Mouse (Mus musculus) embryonic stem cell, embryonic (primary cell): ENCODE results near the gene Cdk5r1.

ENCODE experiments used
- CTCF ChIA-PET, 4 experiments: fragments of 300-600 bp in 2 of 4; fragments of 350-600 bp in 2 of 4; sonication (Branson Sonifier 250); formaldehyde crosslinking; loops; one replicate each; lab custom pipeline; 2022; ENCODE audit warnings: inconsistent platforms in 2 of 4; lab: Charles Lee
- POLR2A ChIA-PET, 4 experiments: fragments of 300-600 bp in 2 of 4; fragments of 350-600 bp in 2 of 4; sonication (Branson Sonifier 250); formaldehyde crosslinking; loops; one replicate each; lab custom pipeline; 2022; ENCODE audit warnings: antibody characterized with exemption in 4 of 4, inconsistent platforms in 1 of 4; lab: Charles Lee

Gene Cdk5r1

DNA sequence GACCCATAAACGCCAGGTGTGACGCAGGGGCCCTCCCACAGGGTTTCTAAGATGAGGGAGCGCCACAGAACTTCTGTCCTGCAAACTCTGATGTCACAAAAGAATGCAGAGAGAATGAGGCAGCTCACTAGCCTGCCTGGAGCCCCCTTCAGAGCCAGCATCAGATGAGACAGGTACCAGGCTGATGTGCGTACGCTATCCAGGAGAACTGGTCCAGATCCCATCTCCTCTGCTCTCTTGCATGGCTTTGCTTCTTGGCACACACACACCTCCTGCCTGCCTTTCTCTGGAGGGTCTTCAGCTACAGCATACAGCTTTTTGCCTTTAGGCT is 32.3 kb downstream of the Cdk5r1 start:
- CTCF ChIA-PET, result no interaction called here
- POLR2A ChIA-PET, result interaction anchor here in 2 of 4 experiments (1.2 to 1.7 kb wide), 2 partner anchors 19 to 34 kb away, joined by 5 read pairs; no protein-coding TSS in a partner anchor

DNA sequence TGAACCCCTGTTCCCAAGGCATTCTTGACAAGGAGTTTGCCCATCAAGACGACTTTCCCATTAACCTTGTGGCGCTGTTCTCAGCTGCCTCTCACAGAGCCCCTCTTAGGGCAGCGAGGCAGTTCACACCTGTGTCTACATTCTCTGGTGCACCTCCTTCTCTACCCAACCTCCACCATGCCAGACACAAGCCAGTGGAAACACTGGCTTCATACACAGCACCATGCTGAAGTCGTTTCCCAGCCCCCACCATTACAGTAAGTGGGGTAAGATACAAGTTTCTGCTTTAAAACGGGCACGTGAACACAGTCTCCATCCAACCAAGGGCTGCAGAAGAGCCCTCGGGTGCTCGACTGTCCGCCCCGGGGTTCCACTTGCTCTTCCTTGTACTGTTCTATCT is 33.3 kb downstream of the Cdk5r1 start:
- POLR2A ChIA-PET, result interaction anchor here in 2 of 4 experiments (0.6 to 1.7 kb wide), 3 partner anchors 35 to 1171 kb away, joined by 5 to 8 read pairs (median 6); no protein-coding TSS in a partner anchor
- CTCF ChIA-PET, result interaction anchor here in 1 of 4 experiments (0.7 kb wide), 1 partner anchor 197 kb away, joined by 6 read pairs; no protein-coding TSS in a partner anchor

DNA sequence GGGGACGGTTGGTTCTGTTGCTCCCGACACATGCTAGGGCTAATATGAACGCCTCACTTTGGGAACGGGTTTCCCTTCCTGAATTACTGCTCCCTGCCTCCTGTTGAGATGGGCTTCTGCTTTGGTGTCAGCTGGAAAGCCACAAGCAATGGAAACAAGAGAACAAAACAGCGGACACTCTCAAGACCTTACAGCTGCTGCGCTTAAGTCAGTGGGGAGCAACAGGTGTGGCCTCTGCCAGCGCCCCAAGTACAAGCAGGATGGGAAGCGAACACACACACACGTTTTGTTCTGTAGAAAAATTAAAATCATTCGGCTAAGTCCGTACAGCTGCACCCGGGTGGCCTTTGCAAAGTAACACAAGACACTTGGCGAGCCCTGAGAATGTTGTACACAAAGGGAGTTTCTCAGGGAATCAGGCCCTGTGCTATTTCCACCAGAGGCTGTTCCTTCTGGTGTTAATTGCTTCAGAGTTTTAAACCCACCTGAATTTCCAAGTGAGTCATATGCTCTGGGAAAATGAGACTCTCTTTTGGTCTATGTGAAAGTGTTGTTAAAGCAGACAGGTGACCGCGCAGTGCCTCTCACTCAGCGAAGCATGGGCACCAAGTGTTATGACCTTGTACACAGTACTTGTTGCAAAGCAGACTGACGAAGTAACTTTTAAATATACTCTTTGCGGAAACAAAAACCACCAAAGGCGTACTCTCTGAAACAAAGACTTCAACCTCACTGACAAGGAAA is 35.7 kb downstream of the Cdk5r1 start:
- CTCF ChIA-PET, result no interaction called here
- POLR2A ChIA-PET, result interaction anchor here in 1 of 4 experiments (0.5 kb wide), 1 partner anchor 11 kb away, joined by 4 read pairs; no protein-coding TSS in a partner anchor

DNA sequence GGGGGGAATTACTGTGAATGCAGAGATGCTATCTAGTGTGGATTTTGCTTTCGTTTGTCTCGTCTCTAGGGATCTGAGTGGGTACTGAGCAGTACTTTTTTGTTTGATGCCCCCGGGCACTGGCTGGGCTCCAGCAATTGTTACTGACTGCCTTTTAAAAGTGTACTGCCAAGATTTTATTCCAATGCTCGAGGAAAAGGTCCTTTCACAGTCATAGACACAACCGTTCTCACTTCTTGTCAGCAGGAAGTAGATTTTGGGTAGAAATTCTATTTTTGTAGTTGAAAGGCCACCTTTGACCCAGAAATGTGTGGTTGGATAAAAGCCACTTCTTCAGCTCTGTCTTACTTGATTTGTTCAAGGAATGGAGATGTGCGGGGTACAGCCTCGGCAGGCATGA is 37.0 kb downstream of the Cdk5r1 start:
- POLR2A ChIA-PET, result no interaction called here
- CTCF ChIA-PET, result no interaction called here

DNA sequence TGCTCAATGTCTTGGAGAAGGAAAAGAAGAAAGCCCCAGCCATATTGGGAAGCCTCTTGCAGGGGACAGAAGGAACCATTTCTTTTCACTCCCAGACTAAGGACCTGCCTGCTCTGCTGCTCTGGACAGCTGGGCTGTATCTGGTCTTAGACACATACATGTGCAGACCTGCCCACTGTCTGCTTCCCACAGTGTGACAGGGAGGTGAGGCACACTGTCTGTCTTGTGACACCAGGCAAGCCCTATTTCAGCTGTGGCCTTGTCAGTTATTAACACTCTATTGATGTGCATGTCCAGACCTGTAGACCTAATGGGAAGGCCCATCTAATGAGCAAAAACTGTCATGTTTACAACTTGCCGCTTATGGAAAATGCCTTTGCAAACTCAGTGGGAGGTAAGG is 38.5 kb downstream of the Cdk5r1 start:
- ChIA-PET CTCF (interaction anchor here in 2 of 4 experiments (0.5 kb wide), 2 partner anchors 110 to 508 kb away, joined by 3 to 4 read pairs; no protein-coding TSS in a partner anchor), POLR2A (interaction anchor here in 1 of 4 experiments (0.6 kb wide), 1 partner anchor 129 kb away, joined by 3 read pairs; no protein-coding TSS in a partner anchor)

DNA sequence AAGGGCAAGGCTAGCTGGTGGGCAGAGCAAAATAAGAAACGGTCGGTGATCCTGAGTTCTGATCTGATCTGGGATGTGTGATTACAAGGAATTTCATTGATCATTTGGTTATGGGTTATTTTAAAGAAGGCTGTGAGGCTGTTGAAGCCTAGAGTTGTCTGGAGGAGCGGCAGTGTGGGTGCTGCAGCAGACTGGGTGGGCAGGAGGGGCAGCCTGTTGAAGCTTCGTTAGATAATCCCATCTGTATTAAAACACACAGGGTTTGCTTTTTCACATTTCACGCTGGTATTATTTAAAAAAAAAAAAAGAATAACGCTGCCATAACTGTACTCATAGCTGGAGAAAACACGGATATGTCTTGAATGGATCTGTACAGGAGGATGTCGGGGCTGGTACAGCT is 39.1 kb downstream of the Cdk5r1 start:
- ChIA-PET CTCF (no interaction called here), POLR2A (interaction anchor here in 1 of 4 experiments (0.7 kb wide), 1 partner anchor 323 kb away, joined by 3 read pairs; no protein-coding TSS in a partner anchor)

DNA sequence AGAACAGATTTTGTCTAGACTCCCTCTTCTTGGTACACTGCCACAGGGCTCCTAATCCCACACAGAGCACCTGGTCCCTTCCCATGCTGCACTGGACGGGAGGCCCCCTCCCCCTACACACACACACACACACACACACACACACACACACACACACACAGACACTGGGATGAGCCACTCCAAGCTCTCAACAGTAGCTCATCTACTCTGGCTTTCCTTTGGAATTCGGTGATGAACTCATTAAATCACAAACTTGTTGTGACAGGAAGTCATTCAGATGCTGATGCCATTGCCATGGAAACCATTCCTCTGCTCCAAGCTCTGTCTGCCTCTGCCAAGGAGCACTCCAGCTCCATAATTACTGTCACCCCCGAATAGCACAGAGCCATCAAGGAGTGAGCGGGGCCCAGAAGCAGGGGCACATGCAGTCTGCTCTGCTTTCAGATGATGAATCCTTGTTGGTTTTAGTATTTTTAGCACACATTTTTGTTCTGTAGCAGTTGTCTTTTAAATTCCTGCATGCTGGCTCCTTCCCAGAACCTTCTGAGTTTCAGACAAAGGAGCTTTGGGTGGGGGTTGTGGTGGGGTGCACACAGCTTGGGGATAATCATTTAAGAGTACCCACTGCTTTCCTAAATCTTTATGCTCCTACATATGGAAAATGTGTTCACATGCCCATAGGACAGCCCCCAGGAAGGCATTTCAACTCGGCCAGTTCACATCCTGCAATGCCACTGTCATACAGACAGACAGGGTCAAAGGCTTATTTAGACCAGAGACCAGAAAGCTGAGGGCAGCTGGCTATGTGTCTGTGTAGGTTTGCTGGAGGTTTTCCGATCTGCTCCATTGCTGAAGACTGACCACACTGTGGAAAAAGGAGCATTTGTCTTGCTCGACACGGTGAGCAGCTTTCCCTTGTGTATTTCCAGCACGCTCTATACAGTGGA is 41.9 kb downstream of the Cdk5r1 start:
- ChIA-PET POLR2A (interaction anchor here (0.6 to 1.1 kb wide), 8 partner anchors 15 to 568 kb away, joined by 3 to 7 read pairs (median 4); partner anchors contain the start of genes Psmd11 (in 1 of the 4) and Zfp207 (in 1 of the 4)), CTCF (interaction anchor here in 3 of 4 experiments (0.5 to 0.9 kb wide), 5 partner anchors 9 to 1488 kb away, joined by 3 to 5 read pairs (median 3); no protein-coding TSS in a partner anchor)

DNA sequence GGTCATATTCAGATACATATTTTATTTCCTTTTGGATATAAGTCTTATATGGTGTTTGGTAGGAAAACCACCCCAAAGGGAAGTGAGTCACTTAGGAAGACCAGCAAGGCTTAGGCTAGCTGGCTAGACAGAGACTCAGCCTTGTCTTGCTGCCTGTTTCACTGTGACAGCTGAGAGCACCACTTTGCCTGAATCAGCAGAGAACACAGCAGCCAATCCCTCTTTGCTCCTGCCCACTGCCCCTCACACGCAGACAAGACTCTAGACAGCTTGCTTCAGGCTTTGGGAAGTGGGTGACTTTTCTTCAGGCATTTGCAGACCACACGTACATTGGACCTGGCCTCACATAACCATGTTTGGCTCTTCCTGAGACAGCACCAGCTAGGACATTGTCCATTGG is 44.3 kb downstream of the Cdk5r1 start:
- ChIA-PET CTCF (no interaction called here), POLR2A (no interaction called here)

DNA sequence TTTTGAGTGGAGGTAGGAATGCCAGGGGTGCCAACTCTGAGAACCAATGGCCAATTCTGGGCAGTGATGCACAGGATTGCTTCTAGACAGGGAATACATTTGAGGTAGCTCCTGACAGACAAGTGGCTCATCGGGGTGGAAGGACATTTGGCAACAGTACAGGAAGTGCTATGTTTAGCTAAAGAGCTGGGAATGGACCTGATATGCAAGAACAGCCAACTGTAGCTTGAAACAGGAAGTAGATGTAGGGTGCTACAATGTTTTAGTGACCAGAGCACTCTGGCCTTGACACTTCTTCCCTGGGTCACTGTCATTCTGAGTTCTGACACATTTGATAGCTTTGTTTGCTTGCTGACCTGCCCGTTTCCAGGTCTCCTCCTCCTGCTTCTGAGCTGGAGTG is 46.0 kb downstream of the Cdk5r1 start:
- ChIA-PET POLR2A (interaction anchor here in 1 of 4 experiments (0.5 kb wide), 1 partner anchor 120 kb away, joined by 7 read pairs; no protein-coding TSS in a partner anchor), CTCF (no interaction called here)

DNA sequence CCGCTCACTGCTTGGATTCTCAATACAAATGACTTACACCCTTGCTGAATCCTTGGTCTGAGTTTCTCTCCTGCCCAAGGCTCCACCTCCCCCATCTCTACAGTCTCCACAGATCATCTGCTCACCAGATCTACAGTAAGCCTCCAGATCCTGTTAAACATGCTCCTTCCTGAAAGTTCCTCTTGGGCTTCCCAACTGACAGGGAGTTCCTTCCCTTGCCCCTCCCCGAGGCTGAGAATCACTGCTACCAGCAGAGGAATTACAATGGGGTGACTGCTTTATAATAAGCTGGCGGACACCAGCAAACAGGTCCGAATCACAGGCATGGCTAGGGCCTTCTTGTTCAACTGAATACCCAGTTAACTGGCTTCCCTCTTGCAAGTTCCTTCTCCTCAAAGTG is 46.6 kb downstream of the Cdk5r1 start:
- CTCF ChIA-PET, result no interaction called here
- POLR2A ChIA-PET, result interaction anchor here in 1 of 4 experiments (0.5 kb wide), 1 partner anchor 121 kb away, joined by 7 read pairs; no protein-coding TSS in a partner anchor

DNA sequence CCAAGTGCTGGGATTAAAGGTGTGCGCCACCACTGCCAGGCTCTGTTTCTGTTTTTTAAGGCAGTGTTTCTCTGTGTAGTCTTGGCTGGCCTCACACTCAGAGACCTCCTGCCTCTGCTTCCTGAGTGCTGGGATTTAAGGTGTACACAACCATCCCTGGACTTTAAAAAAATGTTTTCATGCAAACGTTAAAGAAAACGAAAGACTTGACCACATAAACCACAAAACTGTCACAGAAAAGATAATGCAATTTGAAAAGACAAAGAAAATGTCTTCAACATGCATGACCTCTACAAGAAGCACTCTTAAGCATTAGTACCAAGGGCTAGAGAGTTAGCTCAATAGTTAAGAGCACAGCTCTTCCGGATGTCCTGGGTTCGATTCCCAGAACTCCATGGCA is 47.4 kb downstream of the Cdk5r1 start:
- POLR2A ChIA-PET, result no interaction called here

DNA sequence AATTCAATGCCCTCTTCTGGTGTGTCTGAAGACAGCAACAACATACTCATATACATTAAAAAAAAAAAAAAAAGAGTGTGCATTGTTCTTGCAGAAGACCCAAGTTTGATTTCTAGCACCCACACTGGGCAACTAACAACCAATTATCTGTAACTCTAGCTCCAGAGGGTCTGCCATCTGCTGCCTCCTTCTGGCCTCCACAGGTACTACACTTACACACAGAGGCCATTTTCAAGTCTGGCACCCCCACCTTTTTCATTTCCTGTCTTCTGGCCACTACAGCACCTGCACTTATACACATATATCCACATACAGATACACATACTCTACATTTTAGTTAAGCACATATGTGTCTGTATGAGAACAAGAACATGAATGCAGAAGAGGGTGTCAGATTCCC is 50.9 kb downstream of the Cdk5r1 start:
- POLR2A ChIA-PET, result interaction anchor here in 2 of 4 experiments (0.5 to 1.0 kb wide), 3 partner anchors 10 to 57 kb away, joined by 3 to 5 read pairs (median 4); no protein-coding TSS in a partner anchor
- CTCF ChIA-PET, result interaction anchor here in 3 of 4 experiments (0.6 to 1.6 kb wide), 7 partner anchors 9 to 362 kb away, joined by 3 to 7 read pairs (median 3); partner anchors contain the start of gene Psmd11 (in 1 of the 3)

More for the DNA sequence above, 47.4 kb downstream of the Cdk5r1 start:
- CTCF ChIA-PET, result interaction anchor here in 2 of 4 experiments (0.5 to 0.7 kb wide), 3 partner anchors 13 to 347 kb away, joined by 3 to 9 read pairs (median 3); no protein-coding TSS in a partner anchor

DNA sequence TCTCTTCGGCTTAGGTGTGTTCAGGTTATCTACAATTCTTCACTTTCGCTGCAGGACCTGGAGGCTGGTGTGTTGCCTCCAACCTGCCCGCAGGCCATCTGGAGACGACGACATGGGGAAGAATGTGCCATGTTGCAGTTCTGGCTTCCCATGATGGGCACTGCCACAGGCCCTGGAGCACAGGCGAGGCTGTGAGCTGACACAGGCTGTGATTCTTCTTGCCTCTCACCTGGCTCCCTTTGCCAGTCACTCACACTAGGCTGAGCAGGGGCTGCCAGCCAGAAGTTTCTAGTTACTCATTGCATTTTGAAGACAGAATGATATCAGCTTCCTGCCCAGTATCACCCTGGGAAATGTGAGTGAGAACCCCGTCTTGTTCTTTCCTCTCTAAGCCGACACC is 52.3 kb downstream of the Cdk5r1 start:
- ChIA-PET POLR2A (no interaction called here), CTCF (interaction anchor here in 1 of 4 experiments (1.0 kb wide), 1 partner anchor 363 kb away, joined by 9 read pairs; no protein-coding TSS in a partner anchor)
